Mouse (Mus musculus): Measurements from ENCODE around the gene Capn2. TPM values are rescaled to one million over a fixed set of nuclear protein-coding genes. Genes with fewer than 3 reads are reported as not detected.
A peak's percentile ranks its signal among the peaks of the same experiment; 100 is the strongest.

The Capn2 gene
- polyA plus RNA-seq, 1 experiment from 2014 or later, result 93.9 TPM

GRCm38 (mm10) chr1:182527921-182528858 lies 10.8 kb upstream of the Capn2 start:
- Histone ChIP-seq H3K4me2 (ENCODE audit: low read length) (peak overlapping the region; percentile 39), H3K9me3 (ENCODE audit: control insufficient read depth, low read length) (no peaks in the 10 kb centered on the region), H3K27me3 (replicated peaks; ENCODE audit: control insufficient read depth, insufficient read depth, low read length) (no peaks in the 10 kb centered on the region), H3K4me3 (ENCODE audit: low read length) (no peak overlapping the region), H3K36me3 (ENCODE audit: control insufficient read depth, insufficient read depth, low read length) (no peaks in the 10 kb centered on the region), H3K9ac (ENCODE audit: low read depth, low read length) (peak overlapping the region; percentile 36; the same call in 1 of the 2 replicates), H3K4me1 (ENCODE audit: control insufficient read depth, insufficient read depth, low read depth, low read length) (peaks cover 7% of the 10 kb centered on the region), H3K27ac (ENCODE audit: low read depth, low read length) (no peak overlapping the region)
- WGBS, result 11% methylated on average over 19 of the region's 19 CpGs
- ATAC-seq, result no peak

GRCm38 (mm10) chr1:182527261-182527766 lies 9.9 kb upstream of the Capn2 start:
- no peak overlapping the region for H3K9ac ChIP-seq (ENCODE audit: low read depth, low read length)
- no peaks in the 10 kb centered on the region for H3K36me3 ChIP-seq (ENCODE audit: control insufficient read depth, insufficient read depth, low read length)
- no peaks in the 10 kb centered on the region for H3K9me3 ChIP-seq (ENCODE audit: control insufficient read depth, low read length)
- WGBS, result 44% methylated on average over 13 of the region's 13 CpGs
- ATAC-seq, result no peak
- H3K27me3 ChIP-seq (replicated peaks; ENCODE audit: control insufficient read depth, insufficient read depth, low read length), result no peaks in the 10 kb centered on the region
- no peak overlapping the region for H3K27ac ChIP-seq (ENCODE audit: low read depth, low read length)
- H3K4me2 ChIP-seq (ENCODE audit: low read length), result no peak overlapping the region
- H3K4me1 ChIP-seq (ENCODE audit: control insufficient read depth, insufficient read depth, low read depth, low read length), result peaks cover 7% of the 10 kb centered on the region
- no peak overlapping the region for H3K4me3 ChIP-seq (ENCODE audit: low read length)

- no peak overlapping the region for H3K9ac ChIP-seq (ENCODE audit: low read depth, low read length)
- peaks cover 7% of the 10 kb centered on the region for H3K4me1 ChIP-seq (ENCODE audit: control insufficient read depth, insufficient read depth, low read depth, low read length)
- H3K9me3 ChIP-seq (ENCODE audit: control insufficient read depth, low read length), result no peaks in the 10 kb centered on the region
- no peak overlapping the region for H3K4me3 ChIP-seq (ENCODE audit: low read length)
- no peak overlapping the region for H3K27ac ChIP-seq (ENCODE audit: low read depth, low read length)
- no peaks in the 10 kb centered on the region for H3K27me3 ChIP-seq (replicated peaks; ENCODE audit: control insufficient read depth, insufficient read depth, low read length)
- 90% methylated on average over 3 of the region's 3 CpGs for WGBS
- no peak for ATAC-seq
- H3K4me2 ChIP-seq (ENCODE audit: low read length), result no peak overlapping the region
- H3K36me3 ChIP-seq (ENCODE audit: control insufficient read depth, insufficient read depth, low read length), result no peaks in the 10 kb centered on the region
Observed at GRCm38 (mm10) chr1:182525601-182526000, 8.2 kb upstream of the Capn2 start.

GRCm38 (mm10) chr1:182523692-182524091 lies 6.3 kb upstream of the Capn2 start:
- H3K27ac ChIP-seq (ENCODE audit: low read depth, low read length), result no peak overlapping the region
- no peak overlapping the region for H3K4me3 ChIP-seq (ENCODE audit: low read length)
- peaks cover 7% of the 10 kb centered on the region for H3K4me1 ChIP-seq (ENCODE audit: control insufficient read depth, insufficient read depth, low read depth, low read length)
- H3K36me3 ChIP-seq (ENCODE audit: control insufficient read depth, insufficient read depth, low read length), result no peaks in the 10 kb centered on the region
- H3K9me3 ChIP-seq (ENCODE audit: control insufficient read depth, low read length), result no peaks in the 10 kb centered on the region
- H3K9ac ChIP-seq (ENCODE audit: low read depth, low read length), result no peak overlapping the region
- ATAC-seq, result no peak
- H3K4me2 ChIP-seq (ENCODE audit: low read length), result no peak overlapping the region
- WGBS, result 90% methylated on average over 3 of the region's 3 CpGs
- H3K27me3 ChIP-seq (replicated peaks; ENCODE audit: control insufficient read depth, insufficient read depth, low read length), result no peaks in the 10 kb centered on the region

- WGBS, result 80% methylated on average over 5 of the region's 5 CpGs
- H3K27me3 ChIP-seq (replicated peaks; ENCODE audit: control insufficient read depth, insufficient read depth, low read length), result no peaks in the 10 kb centered on the region
- H3K4me3 ChIP-seq (ENCODE audit: low read length), result no peak overlapping the region
- H3K9ac ChIP-seq (ENCODE audit: low read depth, low read length), result no peak overlapping the region
- peaks cover 3% of the 10 kb centered on the region for H3K4me1 ChIP-seq (ENCODE audit: control insufficient read depth, insufficient read depth, low read depth, low read length)
- ATAC-seq, result no peak
- no peak overlapping the region for H3K4me2 ChIP-seq (ENCODE audit: low read length)
- no peaks in the 10 kb centered on the region for H3K9me3 ChIP-seq (ENCODE audit: control insufficient read depth, low read length)
- H3K27ac ChIP-seq (ENCODE audit: low read depth, low read length), result no peak overlapping the region
- no peaks in the 10 kb centered on the region for H3K36me3 ChIP-seq (ENCODE audit: control insufficient read depth, insufficient read depth, low read length)
Observed at GRCm38 (mm10) chr1:182522961-182523360, 5.6 kb upstream of the Capn2 start.

GRCm38 (mm10) chr1:182520938-182521500 lies 3.6 kb upstream of the Capn2 start:
- no peak overlapping the region for H3K4me3 ChIP-seq (ENCODE audit: low read length)
- no peaks in the 10 kb centered on the region for H3K36me3 ChIP-seq (ENCODE audit: control insufficient read depth, insufficient read depth, low read length)
- H3K4me2 ChIP-seq (ENCODE audit: low read length), result no peak overlapping the region
- H3K9me3 ChIP-seq (ENCODE audit: control insufficient read depth, low read length), result no peaks in the 10 kb centered on the region
- peaks cover 7% of the 10 kb centered on the region for H3K4me1 ChIP-seq (ENCODE audit: control insufficient read depth, insufficient read depth, low read depth, low read length)
- WGBS, result 78% methylated on average over 8 of the region's 8 CpGs
- no peak for ATAC-seq
- no peak overlapping the region for H3K27ac ChIP-seq (ENCODE audit: low read depth, low read length)
- H3K9ac ChIP-seq (ENCODE audit: low read depth, low read length), result no peak overlapping the region
- H3K27me3 ChIP-seq (replicated peaks; ENCODE audit: control insufficient read depth, insufficient read depth, low read length), result no peaks in the 10 kb centered on the region

GRCm38 (mm10) chr1:182520091-182520937 lies 2.9 kb upstream of the Capn2 start:
- no peak overlapping the region for H3K4me3 ChIP-seq (ENCODE audit: low read length)
- no peak for ATAC-seq
- H3K9ac ChIP-seq (ENCODE audit: low read depth, low read length), result no peak overlapping the region
- H3K27me3 ChIP-seq (replicated peaks; ENCODE audit: control insufficient read depth, insufficient read depth, low read length), result no peaks in the 10 kb centered on the region
- H3K4me2 ChIP-seq (ENCODE audit: low read length), result no peak overlapping the region
- no peaks in the 10 kb centered on the region for H3K9me3 ChIP-seq (ENCODE audit: control insufficient read depth, low read length)
- 31% methylated on average over 14 of the region's 14 CpGs for WGBS
- peak overlapping the region; percentile 36; the same call in 1 of the 2 replicates for H3K27ac ChIP-seq (ENCODE audit: low read depth, low read length)
- peaks cover 14% of the 10 kb centered on the region for H3K4me1 ChIP-seq (ENCODE audit: control insufficient read depth, insufficient read depth, low read depth, low read length)
- no peaks in the 10 kb centered on the region for H3K36me3 ChIP-seq (ENCODE audit: control insufficient read depth, insufficient read depth, low read length)

GRCm38 (mm10) chr1:182519341-182519740 lies 1.9 kb upstream of the Capn2 start:
- WGBS, result 72% methylated on average over 5 of the region's 5 CpGs
- H3K27me3 ChIP-seq (replicated peaks; ENCODE audit: control insufficient read depth, insufficient read depth, low read length), result no peaks in the 10 kb centered on the region
- no peak overlapping the region for H3K9ac ChIP-seq (ENCODE audit: low read depth, low read length)
- H3K4me1 ChIP-seq (ENCODE audit: control insufficient read depth, insufficient read depth, low read depth, low read length), result peaks cover 16% of the 10 kb centered on the region
- no peak overlapping the region for H3K4me3 ChIP-seq (ENCODE audit: low read length)
- no peaks in the 10 kb centered on the region for H3K36me3 ChIP-seq (ENCODE audit: control insufficient read depth, insufficient read depth, low read length)
- H3K9me3 ChIP-seq (ENCODE audit: control insufficient read depth, low read length), result no peaks in the 10 kb centered on the region
- no peak overlapping the region for H3K27ac ChIP-seq (ENCODE audit: low read depth, low read length)
- ATAC-seq, result no peak
- H3K4me2 ChIP-seq (ENCODE audit: low read length), result no peak overlapping the region

Measured in hindbrain, embryonic 16.5 days (tissue).